Mouse (Mus musculus) neural tube, embryonic 11.5 days (tissue): ENCODE measurements around the gene Rbms3. TPM values are rescaled to one million over a fixed set of nuclear protein-coding genes. Genes with fewer than 3 reads are reported as not detected.
A peak's percentile ranks its signal among the peaks of the same experiment; 100 is the strongest.

Source experiments
- ATAC-seq: fragments of 200-750 bp; cut with Nextera tagmentation; 2 replicates; pipeline ENCODE4 v1.8.0; 2017; ENCODE audit warnings: moderate number of reproducible peaks, mild to moderate bottlenecking, moderate TSS enrichment, moderate library complexity; ENCODE audit not compliant: insufficient read depth, low FRiP score, low TSS enrichment
- DNase-seq: peaks from one replicate; pipeline ENCODE4 v3.0.0-alpha.2; 2015; ENCODE audit warnings: low spot score
- H3K27ac ChIP-seq: fragments of 300-500 bp; sonication (generic); 2 replicates; pipeline ENCODE4 v1.5.1; 2014; ENCODE audit warnings: low read depth, mild to moderate bottlenecking, low read length
- H3K27me3 ChIP-seq: fragments of 300-500 bp; sonication (generic); 2 replicates; pipeline ENCODE4 v1.6.1; 2014; ENCODE audit warnings: mild to moderate bottlenecking, low read length, mixed read lengths; ENCODE audit not compliant: control insufficient read depth, insufficient read depth
- H3K36me3 ChIP-seq: fragments of 300-500 bp; sonication (generic); 2 replicates; pipeline ENCODE4 v1.6.1; 2014; ENCODE audit warnings: mild to moderate bottlenecking, low read length, moderate library complexity, mixed read lengths; ENCODE audit not compliant: control insufficient read depth, insufficient read depth
- H3K4me1 ChIP-seq: fragments of 300-500 bp; sonication (generic); 2 replicates; pipeline ENCODE4 v1.6.1; 2014; ENCODE audit warnings: low read length, mixed read lengths; ENCODE audit not compliant: control insufficient read depth, insufficient read depth
- H3K4me2 ChIP-seq: fragments of 300-500 bp; sonication (generic); 2 replicates; pipeline ENCODE4 v1.6.1; 2014; ENCODE audit warnings: low read depth, mild to moderate bottlenecking, moderate library complexity
- H3K4me3 ChIP-seq: fragments of 300-500 bp; sonication (generic); 2 replicates; pipeline ENCODE4 v1.5.1; 2014; ENCODE audit warnings: low read depth, low read length
- H3K9ac ChIP-seq: fragments of 300-500 bp; sonication (generic); 2 replicates; pipeline ENCODE4 v1.6.1; 2014; ENCODE audit warnings: mild to moderate bottlenecking, low read length
- H3K9me3 ChIP-seq: fragments of 300-500 bp; sonication (generic); 2 replicates; pipeline ENCODE4 v1.6.1; 2016; ENCODE audit warnings: low read length; ENCODE audit not compliant: control insufficient read depth
- WGBS: fragments of 180-500 bp; shearing (Covaris S2); extraction: QIAGEN DNeasy Blood & Tissue Kit; methylation state at CpG from one replicate; pipeline ENCODE4 v1.1.7; 2014; 5-methylcytosine and 5-hydroxymethylcytosine counted together
- polyA plus RNA-seq: library from polyadenylated mRNA; unstranded; fragments of >200 nt; fragmentation: Nextera tagmentation; extraction: Ambion mirVana; gene quantifications from 2 replicates; pipeline ENCODE4 v1.2.1, GENCODE M21; 2014

Rbms3 gene
- polyA plus RNA-seq, 1 experiment from 2014 or later = 60.1 TPM

- H3K27ac ChIP-seq = no peak overlapping the region
- H3K4me2 ChIP-seq = no peak overlapping the region
- no peak overlapping the region for H3K9ac ChIP-seq
- ATAC-seq (no peak), DNase-seq (no peak)
- no peaks in the 10 kb centered on the region for H3K9me3 ChIP-seq
- H3K27me3 ChIP-seq = no peaks in the 10 kb centered on the region
- WGBS = 87% methylated on average over 8 of the region's 8 CpGs
- no peaks in the 10 kb centered on the region for H3K4me1 ChIP-seq
- H3K4me3 ChIP-seq = no peak overlapping the region
- H3K36me3 ChIP-seq = no peaks in the 10 kb centered on the region
Observed at GRCm38 (mm10) chr9:116940693-116941092, 689.0 kb downstream of the Rbms3 start.

- no peak for ATAC-seq
- 51% methylated on average over 10 of the region's 10 CpGs for WGBS
- DNase-seq = no peak
- Histone ChIP-seq H3K9me3 (no peaks in the 10 kb centered on the region), H3K36me3 (no peaks in the 10 kb centered on the region), H3K9ac (no peak overlapping the region), H3K27me3 (no peaks in the 10 kb centered on the region), H3K4me2 (no peak overlapping the region), H3K4me1 (no peaks in the 10 kb centered on the region), H3K4me3 (no peak overlapping the region), H3K27ac (no peak overlapping the region)
Observed at GRCm38 (mm10) chr9:116928338-116928737, 701.4 kb downstream of the Rbms3 start.

GRCm38 (mm10) chr9:116923151-116923550 lies 706.6 kb downstream of the Rbms3 start:
- Histone ChIP-seq H3K27me3 (peaks cover 2% of the 10 kb centered on the region; the same call in 1 of the 2 replicates), H3K4me2 (no peak overlapping the region), H3K4me3 (no peak overlapping the region), H3K36me3 (no peaks in the 10 kb centered on the region), H3K27ac (no peak overlapping the region), H3K9me3 (no peaks in the 10 kb centered on the region), H3K4me1 (0 out of 2 replicates have a peak, but pooled peaks cover 3% of the 10 kb centered on the region), H3K9ac (no peak overlapping the region)
- DNase-seq (no peak), ATAC-seq (no peak)
- WGBS = 78% methylated on average over 8 of the region's 8 CpGs

- Histone ChIP-seq H3K27ac (no peak overlapping the region), H3K9me3 (no peaks in the 10 kb centered on the region), H3K4me1 (0 out of 2 replicates have a peak, but pooled peaks cover 3% of the 10 kb centered on the region), H3K36me3 (no peaks in the 10 kb centered on the region), H3K27me3 (peaks cover 8% of the 10 kb centered on the region; the same call in 1 of the 2 replicates), H3K4me3 (no peak overlapping the region), H3K9ac (no peak overlapping the region), H3K4me2 (no peak overlapping the region)
- ATAC-seq (no peak), DNase-seq (no peak)
- 70% methylated on average over 3 of the region's 3 CpGs for WGBS
Observed at GRCm38 (mm10) chr9:116922561-116922960, 707.2 kb downstream of the Rbms3 start.

- Histone ChIP-seq H3K27me3 (peaks cover 11% of the 10 kb centered on the region; the same call in 1 of the 2 replicates), H3K4me3 (no peak overlapping the region), H3K9me3 (no peaks in the 10 kb centered on the region), H3K9ac (no peak overlapping the region), H3K36me3 (no peaks in the 10 kb centered on the region), H3K4me1 (0 out of 2 replicates have a peak, but pooled peaks cover 3% of the 10 kb centered on the region), H3K27ac (no peak overlapping the region), H3K4me2 (no peak overlapping the region)
- peak; percentile 86 for ATAC-seq
- 19% methylated on average over 12 of the region's 12 CpGs for WGBS
- peak; percentile 62 for DNase-seq
Observed at GRCm38 (mm10) chr9:116919441-116920019, 710.2 kb downstream of the Rbms3 start.

GRCm38 (mm10) chr9:116912493-116912847 lies 717.2 kb downstream of the Rbms3 start:
- H3K27me3 ChIP-seq = 0 out of 2 replicates have a peak, but pooled peaks cover 4% of the 10 kb centered on the region
- H3K27ac ChIP-seq = no peak overlapping the region
- no peak for DNase-seq
- WGBS = 18% methylated on average over 3 of the region's 3 CpGs
- H3K4me2 ChIP-seq = no peak overlapping the region
- no peak for ATAC-seq
- no peaks in the 10 kb centered on the region for H3K4me1 ChIP-seq
- H3K9me3 ChIP-seq = no peaks in the 10 kb centered on the region
- no peak overlapping the region for H3K9ac ChIP-seq
- no peak overlapping the region for H3K4me3 ChIP-seq
- no peaks in the 10 kb centered on the region for H3K36me3 ChIP-seq

- DNase-seq = no peak
- no peak overlapping the region for H3K27ac ChIP-seq
- H3K36me3 ChIP-seq = no peaks in the 10 kb centered on the region
- H3K4me2 ChIP-seq = no peak overlapping the region
- no peaks in the 10 kb centered on the region for H3K9me3 ChIP-seq
- WGBS = 19% methylated on average over 2 of the region's 2 CpGs
- 0 out of 2 replicates have a peak, but pooled peaks cover 4% of the 10 kb centered on the region for H3K27me3 ChIP-seq
- no peak for ATAC-seq
- no peaks in the 10 kb centered on the region for H3K4me1 ChIP-seq
- no peak overlapping the region for H3K9ac ChIP-seq
- H3K4me3 ChIP-seq = no peak overlapping the region
Observed at GRCm38 (mm10) chr9:116911781-116912492, 717.8 kb downstream of the Rbms3 start.

- H3K27ac ChIP-seq = no peak overlapping the region
- WGBS = 75% methylated on average over 4 of the region's 4 CpGs
- H3K4me3 ChIP-seq = no peak overlapping the region
- H3K27me3 ChIP-seq = no peaks in the 10 kb centered on the region
- H3K4me1 ChIP-seq = no peaks in the 10 kb centered on the region
- H3K36me3 ChIP-seq = no peaks in the 10 kb centered on the region
- H3K4me2 ChIP-seq = no peak overlapping the region
- no peak overlapping the region for H3K9ac ChIP-seq
- ATAC-seq (no peak), DNase-seq (no peak)
- no peaks in the 10 kb centered on the region for H3K9me3 ChIP-seq
Observed at GRCm38 (mm10) chr9:116909511-116909910, 720.2 kb downstream of the Rbms3 start.

GRCm38 (mm10) chr9:116906955-116907354 lies 722.8 kb downstream of the Rbms3 start:
- Histone ChIP-seq H3K9me3 (no peaks in the 10 kb centered on the region), H3K27ac (no peak overlapping the region), H3K27me3 (no peaks in the 10 kb centered on the region), H3K9ac (no peak overlapping the region), H3K4me1 (no peaks in the 10 kb centered on the region), H3K36me3 (no peaks in the 10 kb centered on the region), H3K4me3 (no peak overlapping the region), H3K4me2 (no peak overlapping the region)
- no peak for DNase-seq
- no peak for ATAC-seq
- 67% methylated on average over 4 of the region's 4 CpGs for WGBS
